Mouse (Mus musculus) forebrain, embryonic 11.5 days (tissue): ENCODE results near the gene Vipr1. TPM values are rescaled to one million over a fixed set of nuclear protein-coding genes. Genes with fewer than 3 reads are reported as not detected.

Experiments
- ATAC-seq: fragments of 200-750 bp; cut with Nextera tagmentation; replicated peaks from 2 replicates; pipeline ENCODE4 v1.8.0; 2017; ENCODE audit warnings: moderate TSS enrichment; ENCODE audit not compliant: low FRiP score
- DNase-seq: peaks from one replicate; pipeline ENCODE4 v3.0.0-alpha.2; 2017; ENCODE audit warnings: low spot score
- H3K27ac ChIP-seq: fragments of 300-500 bp; sonication (generic); 2 replicates; pipeline ENCODE4 v1.5.1; 2014; ENCODE audit warnings: low read depth, low read length
- H3K27me3 ChIP-seq: fragments of 300-500 bp; sonication (generic); 2 replicates; pipeline ENCODE4 v1.6.1; 2014; ENCODE audit warnings: mild to moderate bottlenecking, low read length, mixed read lengths; ENCODE audit not compliant: control insufficient read depth, insufficient read depth
- H3K36me3 ChIP-seq: fragments of 300-500 bp; sonication (generic); 2 replicates; pipeline ENCODE4 v1.6.1; 2014; ENCODE audit warnings: mild to moderate bottlenecking, low read length, moderate library complexity, mixed read lengths; ENCODE audit not compliant: control insufficient read depth, insufficient read depth
- H3K4me1 ChIP-seq: fragments of 300-500 bp; sonication (generic); replicated peaks from 2 replicates; pipeline ENCODE4 v1.6.1; 2014; ENCODE audit warnings: low read length, mixed read lengths; ENCODE audit not compliant: control insufficient read depth, insufficient read depth
- H3K4me2 ChIP-seq: fragments of 300-500 bp; sonication (generic); 2 replicates; pipeline ENCODE4 v1.6.1; 2014; ENCODE audit warnings: low read depth, mild to moderate bottlenecking, low read length, moderate library complexity, mixed read lengths; ENCODE audit not compliant: severe bottlenecking
- H3K4me3 ChIP-seq: fragments of 300-500 bp; sonication (generic); 2 replicates; pipeline ENCODE4 v1.5.1; 2014; ENCODE audit warnings: low read depth, low read length
- H3K9ac ChIP-seq: fragments of 300-500 bp; sonication (generic); 2 replicates; pipeline ENCODE4 v1.6.1; 2014; ENCODE audit warnings: low read length
- H3K9me3 ChIP-seq: fragments of 300-500 bp; sonication (generic); 2 replicates; pipeline ENCODE4 v1.6.1; 2016; ENCODE audit warnings: low read length, mixed read lengths; ENCODE audit not compliant: control insufficient read depth
- WGBS: fragments of 180-500 bp; shearing (Covaris S2); extraction: QIAGEN DNeasy Blood & Tissue Kit; methylation state at CpG from one replicate; pipeline ENCODE4 v1.1.7; 2014; 5-methylcytosine and 5-hydroxymethylcytosine counted together
- polyA plus RNA-seq: library from polyadenylated mRNA; unstranded; fragments of >200 nt; fragmentation: Nextera tagmentation; extraction: Ambion mirVana; gene quantifications from 2 replicates; pipeline ENCODE4 v1.2.1, GENCODE M21; 2014

Gene Vipr1
- polyA plus RNA-seq, 1 experiment from 2014 or later = 0.59 TPM

DNA sequence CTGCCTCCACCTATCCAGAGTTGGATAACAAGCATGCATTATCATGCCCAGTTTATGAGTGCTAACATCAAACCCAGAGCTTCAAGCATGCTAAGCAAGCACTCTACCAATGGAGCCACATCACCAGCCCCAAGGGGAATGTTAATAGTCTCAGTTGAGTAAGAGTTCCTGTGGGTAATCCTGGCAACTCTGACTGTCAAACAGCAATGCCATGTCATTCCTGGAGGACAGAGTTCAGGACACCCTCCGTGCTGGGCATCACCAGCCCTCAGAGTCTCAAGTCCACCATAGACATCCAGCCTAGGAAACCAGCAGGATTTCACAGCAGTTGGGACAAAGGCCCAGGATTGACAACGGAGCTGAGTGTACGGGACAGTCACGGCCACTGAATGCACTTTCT lies 19.3 kb upstream of the Vipr1 start:
- WGBS = 90% methylated on average over 4 of the region's 4 CpGs
- Histone ChIP-seq H3K27me3 (no peaks in the 10 kb centered on the region), H3K9ac (no peak overlapping the region), H3K36me3 (no peaks in the 10 kb centered on the region), H3K4me2 (no peak overlapping the region), H3K4me1 (no peaks in the 10 kb centered on the region), H3K27ac (no peak overlapping the region), H3K9me3 (no peaks in the 10 kb centered on the region), H3K4me3 (no peak overlapping the region)
- no peak for DNase-seq
- no peak for ATAC-seq

DNA sequence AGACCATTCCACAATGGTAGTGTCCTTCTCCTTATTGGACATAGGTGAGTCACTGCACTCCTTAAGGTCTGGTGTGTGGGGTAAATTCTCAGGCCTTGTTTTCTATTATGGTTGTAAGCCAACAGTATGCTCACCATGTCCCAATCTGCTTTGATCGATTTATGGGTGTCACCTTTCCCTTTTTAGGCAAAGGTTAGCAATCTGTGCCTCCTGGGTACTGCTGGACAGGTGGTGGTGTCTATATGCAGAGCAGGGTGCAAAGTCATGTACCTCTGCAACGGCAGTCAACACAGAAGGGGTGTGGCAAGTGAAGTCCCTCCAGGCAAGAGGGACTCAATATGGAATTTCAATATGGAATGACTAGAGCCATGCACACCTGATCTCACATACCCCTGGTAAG lies 17.6 kb upstream of the Vipr1 start:
- H3K4me1 ChIP-seq = no peaks in the 10 kb centered on the region
- DNase-seq (no peak), ATAC-seq (no peak)
- no peak overlapping the region for H3K27ac ChIP-seq
- WGBS = 83% methylated on average over 2 of the region's 2 CpGs
- no peak overlapping the region for H3K9ac ChIP-seq
- H3K36me3 ChIP-seq = no peaks in the 10 kb centered on the region
- no peak overlapping the region for H3K4me2 ChIP-seq
- no peaks in the 10 kb centered on the region for H3K9me3 ChIP-seq
- H3K27me3 ChIP-seq = no peaks in the 10 kb centered on the region
- H3K4me3 ChIP-seq = no peak overlapping the region

DNA sequence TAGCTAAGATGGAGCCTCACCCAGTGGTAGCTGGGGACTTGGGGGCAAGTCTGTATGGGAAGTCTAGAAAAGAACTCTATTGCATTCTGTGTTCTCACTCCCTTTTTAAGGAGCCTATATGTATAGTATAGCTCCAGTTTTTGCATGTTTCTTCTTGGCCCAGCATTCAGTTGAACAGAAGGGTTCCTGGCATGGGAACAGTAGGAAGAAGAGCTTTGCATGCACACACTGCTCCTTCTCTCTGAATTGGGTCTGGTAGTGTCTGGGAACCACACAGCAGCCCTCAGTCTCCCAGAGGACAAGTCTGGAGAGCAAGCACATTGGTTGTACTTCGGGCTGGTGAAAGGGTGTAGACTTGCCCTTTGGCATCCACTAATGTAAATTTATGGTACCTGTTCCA lies 11.9 kb upstream of the Vipr1 start:
- no peak overlapping the region for H3K4me2 ChIP-seq
- H3K36me3 ChIP-seq = no peaks in the 10 kb centered on the region
- DNase-seq (no peak), ATAC-seq (no peak)
- no peaks in the 10 kb centered on the region for H3K9me3 ChIP-seq
- no peak overlapping the region for H3K4me3 ChIP-seq
- no peaks in the 10 kb centered on the region for H3K4me1 ChIP-seq
- WGBS = 78% methylated on average over 1 of the region's 1 CpGs
- H3K27me3 ChIP-seq = no peaks in the 10 kb centered on the region
- no peak overlapping the region for H3K9ac ChIP-seq
- H3K27ac ChIP-seq = no peak overlapping the region

DNA sequence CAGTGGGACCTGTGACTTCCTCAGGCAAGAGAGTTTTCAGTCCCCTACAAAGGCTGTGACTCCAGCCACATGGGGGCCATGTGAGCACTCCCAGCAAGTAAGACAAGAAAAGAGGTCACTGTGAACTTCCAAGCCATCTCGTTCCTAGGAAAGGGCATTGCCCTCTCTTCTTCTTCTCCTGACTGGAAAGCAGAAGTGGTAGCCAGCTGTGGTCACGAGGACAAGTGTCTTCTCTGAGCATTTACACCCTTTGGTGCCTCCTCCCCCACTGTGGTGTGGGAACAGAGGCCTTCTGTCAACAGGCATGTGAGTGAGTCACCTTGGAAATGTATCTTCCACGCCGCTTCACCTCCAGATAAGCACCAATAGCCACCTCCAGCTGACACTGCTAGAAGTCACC lies 10.6 kb upstream of the Vipr1 start:
- 79% methylated on average over 4 of the region's 4 CpGs for WGBS

DNA sequence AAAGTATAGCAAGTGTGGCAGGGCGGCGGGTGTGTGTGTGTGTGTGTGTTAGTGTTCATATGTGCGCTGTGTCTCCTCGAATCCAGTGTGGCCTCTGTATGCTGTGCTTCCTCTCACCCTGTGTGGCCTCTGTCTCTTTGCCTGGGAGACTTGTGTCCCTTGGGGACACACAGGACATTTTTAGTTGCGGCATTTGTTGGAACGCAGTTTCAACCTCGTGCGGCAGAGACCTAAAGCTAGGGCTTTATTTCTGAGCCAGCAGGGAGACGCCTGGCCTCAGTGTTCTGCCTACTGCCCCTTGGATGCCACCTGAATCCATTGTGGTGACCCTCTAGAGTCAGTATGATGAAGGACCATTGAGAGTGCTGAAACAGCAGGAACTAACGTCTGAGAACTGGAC lies 9.6 kb upstream of the Vipr1 start:
- ATAC-seq (no peak), DNase-seq (no peak)
- no peaks in the 10 kb centered on the region for H3K27me3 ChIP-seq
- H3K36me3 ChIP-seq = no peaks in the 10 kb centered on the region
- WGBS = 87% methylated on average over 10 of the region's 10 CpGs
- no peak overlapping the region for H3K27ac ChIP-seq
- H3K9ac ChIP-seq = no peak overlapping the region
- H3K4me2 ChIP-seq = no peak overlapping the region
- no peaks in the 10 kb centered on the region for H3K4me1 ChIP-seq
- no peaks in the 10 kb centered on the region for H3K9me3 ChIP-seq
- no peak overlapping the region for H3K4me3 ChIP-seq

More for the DNA sequence above, 10.6 kb upstream of the Vipr1 start:
- H3K27me3 ChIP-seq = no peaks in the 10 kb centered on the region
- no peak overlapping the region for H3K4me2 ChIP-seq
- no peak overlapping the region for H3K27ac ChIP-seq
- H3K36me3 ChIP-seq = no peaks in the 10 kb centered on the region
- H3K4me1 ChIP-seq = no peaks in the 10 kb centered on the region
- ATAC-seq = no peak
- H3K9me3 ChIP-seq = no peaks in the 10 kb centered on the region
- DNase-seq = no peak
- H3K4me3 ChIP-seq = no peak overlapping the region
- no peak overlapping the region for H3K9ac ChIP-seq

DNA sequence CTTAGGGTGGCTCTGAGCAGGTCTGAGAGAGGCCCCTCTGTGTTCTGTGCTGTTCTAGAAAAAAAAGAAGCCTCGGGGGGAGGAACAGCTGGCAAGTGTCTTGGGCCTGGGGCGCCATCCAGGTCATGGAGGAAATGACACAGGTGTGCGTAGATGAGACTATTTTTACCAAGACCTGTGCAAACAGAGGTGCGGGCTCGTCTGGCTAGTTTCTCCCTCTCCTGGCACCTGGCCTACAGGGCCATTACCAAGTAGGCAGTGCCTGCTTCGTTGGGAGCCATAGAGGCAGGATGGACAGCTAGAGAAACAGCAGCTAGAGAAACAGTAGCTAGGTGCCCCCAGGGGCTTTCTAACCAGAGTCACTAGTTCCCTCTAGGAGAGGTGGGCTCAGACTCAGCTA lies 9.2 kb upstream of the Vipr1 start:
- Histone ChIP-seq H3K4me3 (no peak overlapping the region), H3K36me3 (no peaks in the 10 kb centered on the region), H3K4me1 (no peaks in the 10 kb centered on the region), H3K9me3 (no peaks in the 10 kb centered on the region), H3K27me3 (no peaks in the 10 kb centered on the region), H3K4me2 (no peak overlapping the region), H3K9ac (no peak overlapping the region), H3K27ac (no peak overlapping the region)
- DNase-seq (no peak), ATAC-seq (no peak)
- WGBS = 72% methylated on average over 6 of the region's 6 CpGs

DNA sequence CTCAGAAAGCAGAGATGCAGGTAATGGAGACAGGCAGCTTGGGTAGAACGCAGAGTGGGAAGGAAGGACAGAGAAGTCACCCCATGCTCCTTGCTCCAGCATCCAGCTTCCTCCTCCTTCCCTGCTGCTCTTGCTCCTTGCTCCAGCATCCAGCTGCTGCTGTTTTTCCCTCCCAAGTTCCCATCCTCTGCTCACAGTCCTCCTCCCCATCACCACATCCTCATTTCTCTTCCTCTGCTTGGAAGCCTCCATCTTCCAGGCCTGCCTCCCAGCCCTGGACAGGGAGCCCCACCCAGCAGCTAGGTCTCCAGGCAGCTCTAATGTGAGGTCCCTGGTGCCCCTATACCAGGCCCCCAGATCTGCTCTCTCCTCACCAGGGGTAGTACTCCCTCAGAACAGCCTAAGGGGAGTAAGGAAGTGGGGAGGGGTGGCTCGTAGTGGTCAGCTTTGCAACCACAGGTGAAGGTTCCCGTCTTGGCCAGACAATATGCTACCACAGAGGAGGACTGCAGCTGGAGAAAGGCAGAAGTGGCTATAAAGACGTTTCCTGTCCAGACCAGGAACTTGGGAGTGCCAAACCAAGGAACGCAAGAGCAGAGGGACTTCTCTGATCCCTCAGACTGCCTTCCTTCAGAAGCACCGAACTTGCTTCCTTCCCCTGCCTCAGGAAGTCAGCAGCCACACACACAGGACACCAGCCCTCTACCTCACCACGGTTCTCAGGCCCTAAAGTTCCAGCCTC lies 6.5 kb upstream of the Vipr1 start:
- ATAC-seq (no peak), DNase-seq (no peak)
- Histone ChIP-seq H3K9ac (no peak overlapping the region), H3K27me3 (peaks cover 8% of the 10 kb centered on the region), H3K36me3 (no peaks in the 10 kb centered on the region), H3K4me1 (no peaks in the 10 kb centered on the region), H3K4me2 (no peak overlapping the region), H3K27ac (no peak overlapping the region), H3K9me3 (no peaks in the 10 kb centered on the region), H3K4me3 (no peak overlapping the region)
- WGBS = 64% methylated on average over 7 of the region's 7 CpGs

DNA sequence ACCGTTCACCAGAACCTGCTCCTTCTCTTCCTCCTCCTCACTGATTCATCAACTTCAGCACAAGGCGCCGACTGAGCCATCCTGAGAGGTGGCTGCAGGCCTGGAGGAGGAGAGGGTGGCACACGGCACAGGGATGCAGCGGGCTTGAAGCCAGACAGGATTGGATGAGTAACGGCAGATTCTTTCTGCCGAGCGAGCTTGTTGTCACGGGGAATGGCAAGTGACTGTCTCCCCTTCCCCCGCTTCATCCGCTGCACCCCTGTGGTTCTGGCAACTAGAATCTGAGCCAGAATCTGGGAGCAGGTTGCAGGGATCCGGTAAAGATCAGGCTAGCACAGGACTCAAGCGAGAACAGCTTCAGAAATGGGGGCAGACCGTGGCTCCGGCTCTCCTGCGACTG lies 2.7 kb upstream of the Vipr1 start:
- 48% methylated on average over 16 of the region's 16 CpGs for WGBS
- no peaks in the 10 kb centered on the region for H3K9me3 ChIP-seq
- peaks cover 40% of the 10 kb centered on the region for H3K27me3 ChIP-seq
- no peak overlapping the region for H3K4me2 ChIP-seq
- no peak overlapping the region for H3K27ac ChIP-seq
- no peak overlapping the region for H3K9ac ChIP-seq
- no peak for DNase-seq
- no peak overlapping the region for H3K4me3 ChIP-seq
- no peak for ATAC-seq
- no peaks in the 10 kb centered on the region for H3K36me3 ChIP-seq
- peaks cover 8% of the 10 kb centered on the region for H3K4me1 ChIP-seq

DNA sequence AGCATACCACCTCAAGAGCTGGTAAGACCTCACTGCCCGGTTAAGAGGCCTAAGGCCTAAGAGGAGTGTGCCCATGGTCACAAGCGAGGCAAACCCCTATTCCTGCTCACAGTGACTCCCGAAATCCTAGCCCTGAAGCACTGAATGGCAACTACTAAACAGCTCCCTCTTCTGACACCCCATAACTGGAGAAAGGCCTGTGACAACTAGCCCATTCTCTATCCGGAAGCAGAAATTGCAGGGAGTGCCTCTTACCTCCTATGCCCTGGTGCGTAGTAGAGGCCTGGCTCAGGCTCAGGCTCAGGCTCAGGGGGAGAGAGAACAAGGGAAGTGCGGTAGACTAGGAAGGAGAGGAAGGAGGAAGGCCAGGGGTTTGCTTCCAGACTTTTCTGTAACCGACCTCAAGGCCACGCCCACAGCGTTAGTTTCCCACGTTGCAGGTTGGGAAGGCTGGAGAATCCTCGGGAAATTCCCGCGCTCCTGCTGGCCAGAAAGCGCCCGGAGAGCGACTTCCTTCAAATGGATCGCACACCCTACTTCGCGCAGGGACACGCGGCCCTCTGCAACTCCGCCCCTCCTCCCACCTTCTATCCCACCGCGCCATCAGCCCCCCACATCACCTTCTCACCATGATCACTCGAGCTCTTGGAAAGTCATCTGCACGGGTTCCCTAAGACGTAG lies 1.1 kb upstream of the Vipr1 start:
- Histone ChIP-seq H3K9ac (no peak overlapping the region; the same call in 1 of the 2 replicates), H3K27me3 (peaks cover 40% of the 10 kb centered on the region), H3K9me3 (no peaks in the 10 kb centered on the region), H3K4me3 (peak overlapping the region; percentile 44), H3K4me1 (peaks cover 8% of the 10 kb centered on the region), H3K36me3 (no peaks in the 10 kb centered on the region), H3K4me2 (peak overlapping the region; percentile 81), H3K27ac (no peak overlapping the region)
- no peak for DNase-seq
- ATAC-seq = no peak; the same call in 1 of the 2 replicates
- WGBS = 13% methylated on average over 27 of the region's 27 CpGs
